Mouse (Mus musculus): Measurements from ENCODE around the gene Slc47a1.

- TF ChIP-seq CTCF (IDR thresholded peaks at IDR 0.05; ENCODE audit: low read depth) (no peak), EP300 (IDR thresholded peaks at IDR 0.05; ENCODE audit: low read depth) (no peak)
These were observed 21.5 kb downstream of the Slc47a1 start for GRCm38 (mm10) chr11:61356600-61356999.

Measured in liver, embryonic 14.5 days (tissue).